Mouse (Mus musculus): ENCODE measurements at regions not wholly inside any gene's neighbourhood (a gene's known extent, or its start where the extent isn't known, plus 50 kb on each side); places are given as distances from the start of the nearest gene placed in this dataset.

DNA sequence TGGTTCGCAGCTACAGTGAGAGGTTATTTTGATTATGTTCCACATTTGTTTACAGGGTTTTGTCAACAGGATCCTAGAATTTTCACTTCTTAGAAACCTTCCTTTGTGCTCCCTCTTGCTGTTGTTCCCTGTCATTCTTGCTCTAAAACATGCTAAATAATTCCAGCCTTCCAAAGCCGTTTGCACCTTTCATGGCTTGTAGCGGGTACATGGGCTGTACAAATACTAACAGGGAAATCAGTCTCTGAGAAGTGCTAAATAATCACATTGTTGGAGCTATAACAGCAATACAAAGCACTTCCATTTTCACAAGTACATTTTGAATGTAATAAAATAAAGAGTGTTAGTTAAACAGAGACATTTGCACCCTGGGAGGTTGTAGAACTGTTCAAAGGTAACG, 268.8 kb upstream of the Acvr2a start:
- TF ChIP-seq EP300 (IDR thresholded peaks at IDR 0.05; ENCODE audit: insufficient read depth, low read depth, low read length) (no peak), CTCF (IDR thresholded peaks at IDR 0.05; ENCODE audit: low read depth, low read length) (no peak), POLR2A (IDR thresholded peaks at IDR 0.05; ENCODE audit: insufficient read depth, low read length) (no peak)

Data from ES-Bruce4 (cell line).